Mouse (Mus musculus) forebrain, embryonic 10.5 days (tissue): ENCODE measurements around the gene Chmp6. TPM values are rescaled to one million over a fixed set of nuclear protein-coding genes. Genes with fewer than 3 reads are reported as not detected.
A peak's percentile ranks its signal among the peaks of the same experiment; 100 is the strongest.

Source experiments
- DNase-seq: peaks from one replicate; pipeline ENCODE4 v3.0.0-alpha.2; 2017; ENCODE audit warnings: low spot score; ENCODE audit errors: extremely low spot score
- H3K27ac ChIP-seq: fragments of 300-500 bp; sonication (generic); 2 replicates; pipeline ENCODE4 v1.5.1; 2016; ENCODE audit warnings: mild to moderate bottlenecking
- H3K27me3 ChIP-seq: fragments of 300-500 bp; sonication (generic); 2 replicates; pipeline ENCODE4 v1.6.1; 2016; ENCODE audit warnings: mild to moderate bottlenecking; ENCODE audit not compliant: poor library complexity, severe bottlenecking
- H3K36me3 ChIP-seq: fragments of 300-500 bp; sonication (generic); replicated peaks from 2 replicates; pipeline ENCODE4 v1.6.1; 2016; ENCODE audit warnings: mild to moderate bottlenecking, moderate library complexity
- H3K4me1 ChIP-seq: fragments of 300-500 bp; sonication (generic); 2 replicates; pipeline ENCODE4 v1.6.1; 2016
- H3K4me3 ChIP-seq: fragments of 300-500 bp; sonication (generic); 2 replicates; pipeline ENCODE4 v1.5.1; 2016; ENCODE audit warnings: mild to moderate bottlenecking, moderate library complexity
- H3K9me3 ChIP-seq: fragments of 300-500 bp; sonication (generic); 2 replicates; pipeline ENCODE4 v1.6.1; 2016; ENCODE audit warnings: mild to moderate bottlenecking, moderate library complexity
- WGBS: fragments of 180-500 bp; shearing (Covaris S2); methylation state at CpG from one replicate; pipeline ENCODE4 v1.1.7; 2016; 5-methylcytosine and 5-hydroxymethylcytosine counted together
- polyA plus RNA-seq: library from polyadenylated mRNA; unstranded; fragments of >200 nt; fragmentation: Nextera tagmentation; extraction: Ambion mirVana; gene quantifications from 2 replicates; pipeline ENCODE4 v1.2.1, GENCODE M21; 2016

Gene Chmp6
- polyA plus RNA-seq, 1 experiment from 2014 or later: 124 TPM

DNA sequence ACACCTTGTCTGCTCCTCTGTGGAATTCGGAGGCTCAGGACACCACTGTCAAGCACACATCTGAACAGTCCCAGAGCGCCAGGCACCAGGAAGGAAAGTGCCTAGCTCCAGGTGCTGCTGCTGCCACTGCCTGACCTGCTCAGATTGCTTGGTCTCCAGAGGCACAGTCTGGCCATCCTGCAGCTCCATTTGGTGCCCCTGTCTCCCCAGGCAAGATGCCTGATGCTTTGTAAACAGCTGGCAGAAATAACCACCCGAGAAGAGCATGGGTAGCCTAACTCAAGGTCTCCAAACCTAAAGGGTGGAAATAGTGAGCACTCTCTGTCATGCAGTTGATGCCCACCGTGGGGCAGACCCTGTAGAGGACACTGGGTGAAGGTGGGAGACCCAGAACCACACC is 1.1 kb downstream of the Chmp6 start:
- peaks cover 47% of the 10 kb centered on the region for H3K4me1 ChIP-seq
- H3K27ac ChIP-seq: peak overlapping the region; percentile 96
- H3K9me3 ChIP-seq: no peaks in the 10 kb centered on the region
- DNase-seq: no peak
- H3K27me3 ChIP-seq: no peaks in the 10 kb centered on the region
- peak overlapping the region; percentile 99 for H3K4me3 ChIP-seq
- 32% methylated on average over 4 of the region's 4 CpGs for WGBS
- peaks cover 41% of the 10 kb centered on the region for H3K36me3 ChIP-seq

- Histone ChIP-seq H3K4me3 (peak overlapping the region; percentile 99; the same call in 1 of the 2 replicates), H3K36me3 (peaks cover 52% of the 10 kb centered on the region), H3K9me3 (no peaks in the 10 kb centered on the region), H3K27me3 (no peaks in the 10 kb centered on the region), H3K4me1 (peaks cover 40% of the 10 kb centered on the region), H3K27ac (0 out of 2 replicates have a peak overlapping the region, but pooled peaks have one; percentile 8)
- 90% methylated on average over 9 of the region's 9 CpGs for WGBS
- DNase-seq: no peak
Observed at GRCm38 (mm10) chr11:119915666-119916065, 2.4 kb downstream of the Chmp6 start.

GRCm38 (mm10) chr11:119916102-119916790 is 3.0 kb downstream of the Chmp6 start:
- no peak overlapping the region for H3K4me3 ChIP-seq
- peaks cover 52% of the 10 kb centered on the region for H3K36me3 ChIP-seq
- no peaks in the 10 kb centered on the region for H3K9me3 ChIP-seq
- H3K27ac ChIP-seq: 0 out of 2 replicates have a peak overlapping the region, but pooled peaks have one; percentile 8
- H3K4me1 ChIP-seq: peaks cover 40% of the 10 kb centered on the region
- 93% methylated on average over 15 of the region's 15 CpGs for WGBS
- no peaks in the 10 kb centered on the region for H3K27me3 ChIP-seq
- no peak for DNase-seq

GRCm38 (mm10) chr11:119916834-119917469 is 3.7 kb downstream of the Chmp6 start:
- no peaks in the 10 kb centered on the region for H3K9me3 ChIP-seq
- no peak overlapping the region for H3K27ac ChIP-seq
- peaks cover 52% of the 10 kb centered on the region for H3K36me3 ChIP-seq
- peaks cover 43% of the 10 kb centered on the region for H3K4me1 ChIP-seq
- no peak for DNase-seq
- no peaks in the 10 kb centered on the region for H3K27me3 ChIP-seq
- WGBS: 94% methylated on average over 21 of the region's 21 CpGs
- H3K4me3 ChIP-seq: no peak overlapping the region; the same call in 1 of the 2 replicates

DNA sequence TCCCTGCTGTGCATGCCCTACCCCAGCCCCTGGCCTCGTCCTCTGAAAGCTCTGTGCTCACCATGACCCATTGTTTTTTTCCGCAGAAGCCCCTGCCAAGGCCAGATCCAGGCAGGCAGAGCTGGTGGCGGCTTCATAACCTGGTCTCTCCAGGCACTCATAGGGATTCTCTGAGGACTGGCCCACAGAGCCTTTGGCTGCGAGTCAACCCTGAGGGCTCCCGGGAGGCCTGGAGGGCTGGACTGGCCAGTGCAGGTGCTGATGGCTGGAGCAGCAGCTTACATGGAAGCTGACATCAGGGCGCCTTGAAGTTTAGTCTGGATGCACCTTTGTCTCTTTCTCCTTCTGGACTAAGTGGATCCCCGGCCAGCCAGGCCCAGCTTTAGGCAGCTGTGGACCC is 5.3 kb downstream of the Chmp6 start:
- H3K27me3 ChIP-seq: no peaks in the 10 kb centered on the region
- H3K9me3 ChIP-seq: no peaks in the 10 kb centered on the region
- H3K36me3 ChIP-seq: peaks cover 52% of the 10 kb centered on the region
- H3K27ac ChIP-seq: no peak overlapping the region
- H3K4me1 ChIP-seq: peaks cover 32% of the 10 kb centered on the region
- H3K4me3 ChIP-seq: no peak overlapping the region
- 90% methylated on average over 7 of the region's 7 CpGs for WGBS
- DNase-seq: no peak

GRCm38 (mm10) chr11:119919432-119919831 is 6.2 kb downstream of the Chmp6 start:
- no peak for DNase-seq
- H3K27me3 ChIP-seq: no peaks in the 10 kb centered on the region
- peaks cover 52% of the 10 kb centered on the region for H3K36me3 ChIP-seq
- WGBS: 89% methylated on average over 4 of the region's 4 CpGs
- H3K9me3 ChIP-seq: no peaks in the 10 kb centered on the region
- no peak overlapping the region for H3K27ac ChIP-seq
- peaks cover 24% of the 10 kb centered on the region for H3K4me1 ChIP-seq
- no peak overlapping the region for H3K4me3 ChIP-seq

- whole genome bisulfite sequencing: 70% methylated on average over 8 of the region's 8 CpGs
Observed at GRCm38 (mm10) chr11:119919897-119920296, 6.7 kb downstream of the Chmp6 start.

DNA sequence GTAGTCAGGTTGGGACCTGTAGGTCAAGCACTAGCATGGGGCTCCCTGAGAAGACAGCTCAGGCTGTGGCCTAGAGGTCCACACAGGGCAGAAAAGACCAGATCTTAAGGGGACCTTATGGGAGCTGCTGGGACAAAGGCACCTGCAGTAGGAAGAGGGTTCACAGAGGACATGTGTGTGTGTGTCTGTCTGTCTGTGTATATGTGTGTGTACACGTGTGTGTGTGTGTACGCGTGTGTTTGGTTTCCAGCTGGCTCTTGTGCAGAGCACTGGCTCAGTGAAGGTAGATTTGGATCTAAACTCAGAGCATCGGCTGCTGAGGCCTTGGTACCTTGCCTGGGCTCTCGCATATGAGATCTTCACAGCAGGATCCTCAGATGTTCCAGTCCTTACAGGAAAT is 7.4 kb downstream of the Chmp6 start:
- H3K4me3 ChIP-seq: no peak overlapping the region
- H3K27me3 ChIP-seq: no peaks in the 10 kb centered on the region
- H3K36me3 ChIP-seq: peaks cover 48% of the 10 kb centered on the region
- no peaks in the 10 kb centered on the region for H3K9me3 ChIP-seq
- peaks cover 11% of the 10 kb centered on the region for H3K4me1 ChIP-seq
- no peak overlapping the region for H3K27ac ChIP-seq
- DNase-seq: no peak
- WGBS: 93% methylated on average over 5 of the region's 5 CpGs

More at GRCm38 (mm10) chr11:119919897-119920296, 6.7 kb downstream of the Chmp6 start:
- no peaks in the 10 kb centered on the region for H3K9me3 ChIP-seq
- peak; percentile 65 for DNase-seq
- peaks cover 52% of the 10 kb centered on the region for H3K36me3 ChIP-seq
- peaks cover 19% of the 10 kb centered on the region for H3K4me1 ChIP-seq
- no peaks in the 10 kb centered on the region for H3K27me3 ChIP-seq
- no peak overlapping the region for H3K27ac ChIP-seq
- no peak overlapping the region for H3K4me3 ChIP-seq

- H3K27me3 ChIP-seq: no peaks in the 10 kb centered on the region
- peaks cover 3% of the 10 kb centered on the region for H3K36me3 ChIP-seq
- peaks cover 6% of the 10 kb centered on the region for H3K4me1 ChIP-seq
- H3K27ac ChIP-seq: no peak overlapping the region
- no peaks in the 10 kb centered on the region for H3K9me3 ChIP-seq
- DNase-seq: no peak
- 84% methylated on average over 5 of the region's 5 CpGs for WGBS
- H3K4me3 ChIP-seq: no peak overlapping the region
Observed at GRCm38 (mm10) chr11:119925176-119925575, 11.9 kb downstream of the Chmp6 start.

- H3K4me3 ChIP-seq: no peak overlapping the region
- H3K4me1 ChIP-seq: peaks cover 10% of the 10 kb centered on the region
- no peak for DNase-seq
- no peaks in the 10 kb centered on the region for H3K36me3 ChIP-seq
- H3K27me3 ChIP-seq: no peaks in the 10 kb centered on the region
- H3K27ac ChIP-seq: no peak overlapping the region
- peaks cover 3% of the 10 kb centered on the region; the same call in 1 of the 2 replicates for H3K9me3 ChIP-seq
- WGBS: 91% methylated on average over 5 of the region's 5 CpGs
Observed at GRCm38 (mm10) chr11:119926762-119927161, 13.5 kb downstream of the Chmp6 start.

GRCm38 (mm10) chr11:119928023-119928681 is 14.9 kb downstream of the Chmp6 start:
- H3K36me3 ChIP-seq: no peaks in the 10 kb centered on the region
- no peak overlapping the region for H3K4me3 ChIP-seq
- peaks cover 3% of the 10 kb centered on the region; the same call in 1 of the 2 replicates for H3K9me3 ChIP-seq
- 79% methylated on average over 16 of the region's 16 CpGs for WGBS
- H3K27me3 ChIP-seq: no peaks in the 10 kb centered on the region
- DNase-seq: no peak
- H3K4me1 ChIP-seq: peaks cover 17% of the 10 kb centered on the region
- no peak overlapping the region for H3K27ac ChIP-seq

- WGBS: 83% methylated on average over 6 of the region's 6 CpGs
- Histone ChIP-seq H3K4me1 (peaks cover 18% of the 10 kb centered on the region), H3K27me3 (no peaks in the 10 kb centered on the region), H3K9me3 (peaks cover 3% of the 10 kb centered on the region; the same call in 1 of the 2 replicates), H3K27ac (no peak overlapping the region), H3K36me3 (no peaks in the 10 kb centered on the region), H3K4me3 (no peak overlapping the region)
- DNase-seq: no peak
Observed at GRCm38 (mm10) chr11:119929603-119930265, 16.5 kb downstream of the Chmp6 start.
